Mouse (Mus musculus) myocyte (in vitro differentiated cells): Measurements from ENCODE around the gene Pfpl.

Source experiments
- MYOG ChIP-seq, 3 experiments: IDR thresholded peaks; one replicate each; pipeline ENCODE4 v1.6.1; 2011; ENCODE audit warnings: control low read depth in 2 of 3, low read depth in 2 of 3, mild to moderate bottlenecking in 2 of 3; ENCODE audit not compliant: insufficient read length in 2 of 3, control insufficient read depth in 1 of 3, insufficient read depth in 1 of 3
- POLR2AphosphoS2 ChIP-seq: IDR thresholded peaks from one replicate; pipeline ENCODE4 v1.6.1; 2011; ENCODE audit warnings: low read depth, control low read depth; ENCODE audit not compliant: insufficient read length

DNA sequence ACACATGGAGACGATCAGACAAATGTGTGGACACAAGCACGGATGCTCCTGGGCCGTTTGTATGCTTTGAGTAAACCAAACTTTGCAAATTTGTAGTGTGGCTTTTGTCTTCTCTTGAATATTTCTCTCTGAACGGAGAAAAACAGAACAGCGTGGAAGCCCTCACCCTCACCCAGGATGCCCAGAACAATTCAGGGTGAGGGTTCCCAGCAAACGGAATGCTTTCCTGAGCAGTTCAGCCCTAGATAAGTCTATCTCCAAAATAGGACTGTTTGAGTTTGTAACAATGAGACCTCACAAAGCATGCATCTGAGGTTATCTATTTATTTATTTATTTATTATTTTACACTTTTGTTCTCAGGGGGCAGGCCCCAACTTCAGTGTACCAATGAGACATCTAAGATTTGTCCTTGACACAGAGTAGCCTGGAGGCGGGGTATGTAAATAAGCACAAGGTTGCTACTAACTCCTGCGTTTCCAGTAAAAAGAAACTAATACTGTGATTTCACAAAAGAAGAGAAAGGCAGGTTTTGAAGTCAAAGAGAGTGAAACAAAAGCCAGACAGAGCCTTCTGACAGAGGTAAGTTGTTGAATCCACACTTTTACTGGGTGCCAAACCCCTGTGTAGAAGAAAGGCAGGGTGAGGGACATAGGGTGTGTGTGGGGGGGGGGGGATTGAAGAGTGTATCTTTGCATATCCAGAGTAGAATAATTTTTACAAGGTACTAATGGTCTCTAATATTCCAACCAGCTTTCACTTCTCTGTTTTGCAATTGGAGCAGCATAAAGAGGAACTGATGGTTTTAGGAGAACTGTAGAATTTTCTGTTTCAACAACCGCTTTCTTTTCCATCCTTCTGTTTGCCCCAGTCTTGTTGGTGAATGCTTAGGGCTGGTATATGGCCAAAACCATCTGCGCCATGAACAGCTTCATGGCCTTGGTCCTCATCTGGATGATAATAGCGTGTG lies 32.9 kb downstream of the Pfpl start, which contains the start of gene Mpeg1:
- TF ChIP-seq POLR2AphosphoS2 (no peak), MYOG (IDR thresholded peaks at IDR 0.05; ENCODE audit: control insufficient read depth in 1 of 3, insufficient read depth in 1 of 3, insufficient read length in 2 of 3, low read depth in 2 of 3) (no peak)
